Mouse (Mus musculus) cerebellum, postnatal 36 days (tissue): ENCODE results near the gene Mplkip.
A peak's percentile ranks its signal among the peaks of the same experiment; 100 is the strongest.

Experiments
- DNase-seq, 2 experiments: peaks; one replicate each; pipeline ENCODE4 v3.0.0; 2021 to 2022; ENCODE audit warnings: mixed read lengths in 2 of 2

The Mplkip gene

DNA sequence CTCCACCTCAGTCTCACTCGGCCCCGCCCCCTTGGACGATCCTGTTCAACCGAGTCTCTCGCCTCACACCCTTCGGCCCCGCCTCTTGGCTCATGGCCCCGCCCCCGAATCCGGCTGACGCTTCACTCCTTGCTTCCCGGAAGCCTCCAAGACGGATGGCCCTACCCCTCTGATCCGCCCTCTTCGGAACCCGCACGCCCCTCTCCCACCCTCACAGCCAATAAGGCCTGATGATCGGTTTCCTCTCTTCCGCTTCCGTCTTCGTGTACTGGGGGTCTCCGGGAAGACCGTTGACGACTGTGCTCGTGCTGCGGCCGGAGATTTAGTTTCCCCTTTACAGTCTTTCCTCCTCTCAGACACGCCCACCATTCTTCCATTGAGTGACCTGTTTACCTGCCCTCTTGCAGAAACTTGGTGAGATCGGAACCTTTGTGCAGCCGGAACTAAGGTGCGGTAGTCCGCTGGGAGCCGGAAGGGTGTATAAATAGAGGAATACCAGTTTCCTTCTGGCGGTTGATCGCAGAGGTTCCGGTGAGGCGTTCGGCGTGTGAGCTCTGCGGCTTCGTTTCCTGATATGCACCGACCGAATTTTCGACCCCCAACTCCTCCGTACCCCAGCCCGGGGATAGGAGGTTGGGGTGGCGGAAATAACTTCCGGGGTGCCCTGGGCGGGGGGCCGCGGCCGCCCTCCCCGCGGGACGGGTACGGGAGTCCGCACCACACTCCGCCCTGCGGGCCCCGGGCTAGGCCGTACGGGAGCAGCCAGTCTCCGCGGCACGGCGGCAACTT is at the start of gene Mplkip, which contains the start of gene Sugct:
Gene Mplkip, plus strand, starts transcription at position 282 of the 789 bp plus-strand sequence.
Gene Sugct, minus strand, starts transcription at position 643 of the 789 bp plus-strand sequence.
- peak; percentile 99 to 100 for DNase-seq

DNA sequence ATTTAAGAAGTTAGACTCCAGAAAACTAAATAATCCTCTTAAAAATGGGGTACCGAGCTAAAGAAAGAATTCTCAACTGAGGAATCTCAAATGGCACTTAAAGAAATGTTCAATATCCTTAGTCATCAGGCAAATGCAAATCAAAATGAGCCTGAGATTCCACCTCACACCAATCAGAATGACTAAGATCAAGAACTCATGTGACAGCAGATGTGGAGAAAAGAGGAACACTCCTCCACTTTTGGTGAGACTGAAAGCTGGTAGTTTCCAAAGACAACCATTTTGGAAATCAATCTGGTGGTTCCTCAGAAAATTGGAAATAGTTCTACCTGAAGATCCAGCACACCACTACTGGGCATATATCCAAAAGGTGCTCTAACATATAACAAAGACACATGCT is 27.6 kb upstream of the Mplkip start:
- no peak for DNase-seq

DNA sequence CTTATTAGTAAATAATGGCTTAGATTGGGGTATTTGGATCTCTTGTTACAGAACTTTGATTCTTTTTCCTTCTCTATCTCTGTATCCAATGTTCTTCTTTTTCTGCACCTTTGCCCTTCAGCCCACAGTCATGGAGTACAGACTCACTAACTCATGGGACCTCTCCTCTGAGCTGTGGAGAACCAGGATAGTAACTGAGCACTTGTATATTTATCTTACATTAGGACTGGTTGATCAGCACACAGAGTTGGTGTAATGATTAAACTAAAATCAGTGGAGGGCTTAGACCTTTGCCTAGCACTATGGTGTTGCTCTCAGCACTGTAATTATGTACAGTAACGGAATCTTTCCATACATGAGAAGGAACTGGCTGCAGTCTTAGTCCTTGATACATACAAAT is 23.9 kb upstream of the Mplkip start:
- DNase-seq: no peak

DNA sequence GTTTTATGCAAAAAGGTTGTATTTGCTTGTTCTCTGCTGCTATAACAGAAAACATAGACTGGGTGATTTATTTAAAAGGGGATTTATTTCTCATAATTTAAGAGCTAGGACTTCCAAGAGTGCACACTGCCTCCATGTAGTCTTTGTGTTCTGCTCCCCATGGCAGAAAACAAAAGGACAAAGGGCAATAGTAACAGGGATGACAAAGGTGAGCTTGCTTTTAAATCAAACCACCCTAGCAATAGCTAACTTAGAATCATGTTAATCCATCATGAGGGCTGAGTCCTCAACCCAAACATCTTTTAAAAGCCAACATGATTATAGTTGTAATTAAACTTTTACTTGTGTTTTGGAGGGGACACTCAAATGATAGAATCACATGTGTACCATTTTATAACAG is 5.5 kb upstream of the Mplkip start:
- DNase-seq: no peak

DNA sequence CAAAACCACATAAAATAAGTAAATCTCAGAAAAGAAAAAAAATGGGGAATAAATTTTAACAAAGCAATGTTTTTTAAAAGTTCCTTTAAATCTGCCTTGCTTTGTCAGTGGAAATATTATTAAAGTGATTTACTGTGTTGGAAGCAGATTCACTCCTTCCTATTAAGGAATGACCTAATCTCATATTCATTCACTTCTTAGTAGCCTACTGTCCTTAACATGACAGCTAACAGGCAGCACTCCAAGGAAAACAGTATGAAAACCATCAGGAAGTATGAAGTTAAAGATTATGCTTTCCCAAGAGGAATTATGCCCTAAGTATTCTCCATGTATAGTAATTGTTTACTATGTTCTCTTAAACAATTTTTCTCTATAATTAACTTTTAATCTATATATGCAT is 4.3 kb upstream of the Mplkip start:
- no peak for DNase-seq

DNA sequence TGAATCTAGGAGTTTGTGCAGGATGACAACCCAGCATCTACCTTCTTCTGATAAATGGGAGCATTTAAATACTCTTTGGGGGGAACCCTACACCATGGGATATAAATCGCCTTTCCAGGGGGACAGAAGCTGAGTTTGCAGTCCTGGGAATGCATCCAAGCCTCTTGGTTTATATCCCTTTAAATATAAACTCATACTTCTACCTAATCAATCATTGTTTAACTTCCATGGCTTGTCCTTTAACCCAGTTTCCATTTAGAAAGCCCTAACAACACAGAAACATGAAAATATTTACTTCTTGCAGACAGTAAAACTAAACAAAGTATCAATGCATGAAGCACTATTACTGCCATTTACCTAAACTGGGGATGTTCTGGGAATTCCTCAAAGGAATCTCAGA is 3.6 kb upstream of the Mplkip start:
- DNase-seq: no peak

DNA sequence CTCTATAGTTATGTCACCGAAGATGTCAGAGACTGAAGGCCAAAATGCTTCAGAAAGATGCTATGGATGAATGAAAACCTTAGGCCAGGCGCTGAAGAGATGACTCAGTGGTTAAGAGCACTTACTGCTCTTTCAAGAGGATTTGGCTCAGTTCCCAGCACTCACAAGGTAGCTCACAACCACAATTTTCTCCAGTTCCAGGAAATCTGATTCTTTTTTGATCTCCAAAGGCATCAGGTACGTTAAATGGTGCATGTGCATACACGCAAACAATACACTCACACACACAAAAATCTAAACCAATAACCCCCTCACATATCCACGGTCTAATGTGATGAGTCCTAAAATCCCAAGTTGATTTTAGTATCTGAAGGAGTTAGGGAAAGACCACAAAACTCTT is 1.2 kb upstream of the Mplkip start:
- no peak for DNase-seq

DNA sequence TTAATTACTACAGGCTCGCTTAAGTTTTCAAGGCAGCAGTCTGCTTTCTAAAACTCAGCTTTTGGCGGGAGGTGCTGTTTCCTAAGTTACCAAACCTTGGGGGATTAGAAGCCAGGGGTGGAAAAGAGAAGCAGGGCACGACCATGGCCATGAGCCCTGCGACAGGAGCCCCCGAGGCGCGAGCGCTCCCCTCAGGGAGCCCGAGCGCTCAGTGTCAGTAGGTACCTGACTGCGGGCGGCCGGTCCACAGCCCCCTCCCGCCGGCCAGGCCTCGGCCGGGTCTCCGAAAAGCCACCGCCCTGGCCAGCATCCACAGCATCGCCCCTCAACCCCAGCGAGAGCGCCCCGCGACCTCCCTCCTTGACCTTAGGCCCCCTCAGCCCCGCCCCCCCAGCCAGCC is 578 bp upstream of the Mplkip start:
- DNase-seq: no peak

DNA sequence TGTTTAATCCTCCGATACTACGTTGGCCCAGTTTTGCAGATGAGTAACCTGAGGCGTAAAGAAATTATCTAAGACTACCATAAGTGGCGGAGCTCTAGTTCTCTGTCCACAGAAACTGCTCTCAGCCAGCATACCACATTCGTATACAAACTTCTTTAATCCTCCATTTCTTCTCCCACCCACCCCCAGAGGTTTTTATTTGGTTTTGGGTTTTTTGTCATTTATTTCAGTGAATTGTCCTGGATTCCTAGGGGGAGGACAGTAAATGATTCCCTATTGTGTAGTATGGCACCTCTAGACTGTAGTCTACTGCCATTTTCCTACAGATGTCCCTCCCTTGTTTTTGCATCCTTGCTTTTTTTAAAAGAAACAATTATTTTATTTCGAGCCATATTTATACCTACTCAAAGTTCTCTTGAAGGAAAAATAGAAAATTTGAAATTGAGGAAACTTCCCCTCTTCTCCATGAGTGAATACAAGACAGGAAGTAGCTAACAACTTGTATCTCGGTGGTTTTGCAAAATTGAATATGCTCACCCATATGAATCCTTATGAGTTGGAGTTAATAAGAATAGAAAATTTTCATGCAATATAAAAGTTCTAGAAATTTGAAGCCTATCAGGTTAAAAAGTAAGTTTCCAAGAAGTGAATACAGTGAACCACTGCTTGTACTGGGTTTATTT is 1.0 kb downstream of the Mplkip start:
- DNase-seq: no peak

DNA sequence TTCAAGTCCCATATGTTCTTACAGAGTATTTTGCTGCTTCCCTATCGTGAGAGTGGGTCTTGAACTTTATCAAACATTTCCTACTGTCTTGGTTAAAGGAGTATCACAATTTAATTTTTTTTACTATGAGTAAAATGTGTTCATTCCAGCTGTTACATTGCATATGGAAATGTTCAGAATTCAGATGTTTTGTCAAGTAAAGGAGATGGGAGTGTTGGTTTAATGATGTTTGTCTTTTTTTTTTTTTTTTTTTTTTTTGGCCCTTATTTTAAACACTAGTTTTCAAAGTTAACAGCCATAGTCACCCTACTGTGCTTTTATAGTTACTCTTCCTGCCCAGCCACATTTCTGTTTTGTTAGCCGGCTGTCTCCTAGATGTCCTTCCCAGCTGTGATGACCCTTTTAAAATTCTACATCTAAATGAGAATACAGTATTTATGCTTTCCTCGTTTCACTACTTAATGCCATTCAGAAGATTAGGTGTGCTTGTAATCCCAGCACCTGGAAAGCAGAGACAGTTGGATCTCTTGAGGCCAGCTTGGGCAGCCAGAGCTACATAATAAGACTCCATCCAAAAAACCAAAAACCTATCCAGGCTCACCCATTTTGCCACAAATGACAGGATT is 5.2 kb downstream of the Mplkip start:
- DNase-seq: no peak

DNA sequence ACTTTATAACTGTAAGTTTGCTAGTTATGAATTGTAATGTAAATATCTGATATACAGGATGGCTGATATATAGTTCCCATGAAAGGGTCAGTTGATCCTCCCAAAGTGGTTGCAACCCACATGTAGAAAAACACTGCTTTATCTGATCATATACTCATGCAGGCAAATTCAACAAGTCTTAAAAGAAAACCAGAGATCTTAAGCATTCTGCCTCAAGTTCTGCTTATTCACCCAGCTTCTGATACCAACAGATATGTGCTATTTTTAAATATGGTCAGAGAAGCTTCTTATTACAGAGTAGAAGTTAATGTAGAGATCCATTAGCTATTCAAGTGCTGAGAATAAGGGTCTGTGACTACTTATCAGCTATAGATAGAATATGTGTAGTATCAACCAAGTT is 6.3 kb downstream of the Mplkip start:
- DNase-seq: no peak

DNA sequence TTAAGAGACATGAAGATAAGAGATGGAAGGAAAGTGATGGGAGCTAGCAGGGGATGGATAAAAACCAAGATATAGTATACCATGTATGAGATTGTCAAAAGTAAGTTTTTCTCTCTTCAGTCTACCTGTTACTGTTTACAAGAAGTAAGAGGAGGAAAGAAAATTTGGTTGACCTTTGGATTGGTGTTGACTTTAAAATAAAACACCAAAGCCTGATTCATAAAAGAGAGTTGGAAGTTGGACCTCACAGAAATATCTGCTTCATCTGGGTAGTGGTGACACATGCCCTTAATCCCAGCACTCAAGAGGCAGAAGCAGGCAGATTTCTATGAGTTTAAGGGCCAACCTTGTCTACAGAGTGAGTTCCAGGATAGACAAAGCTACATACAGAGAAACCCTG is 7.3 kb downstream of the Mplkip start:
- no peak for DNase-seq

DNA sequence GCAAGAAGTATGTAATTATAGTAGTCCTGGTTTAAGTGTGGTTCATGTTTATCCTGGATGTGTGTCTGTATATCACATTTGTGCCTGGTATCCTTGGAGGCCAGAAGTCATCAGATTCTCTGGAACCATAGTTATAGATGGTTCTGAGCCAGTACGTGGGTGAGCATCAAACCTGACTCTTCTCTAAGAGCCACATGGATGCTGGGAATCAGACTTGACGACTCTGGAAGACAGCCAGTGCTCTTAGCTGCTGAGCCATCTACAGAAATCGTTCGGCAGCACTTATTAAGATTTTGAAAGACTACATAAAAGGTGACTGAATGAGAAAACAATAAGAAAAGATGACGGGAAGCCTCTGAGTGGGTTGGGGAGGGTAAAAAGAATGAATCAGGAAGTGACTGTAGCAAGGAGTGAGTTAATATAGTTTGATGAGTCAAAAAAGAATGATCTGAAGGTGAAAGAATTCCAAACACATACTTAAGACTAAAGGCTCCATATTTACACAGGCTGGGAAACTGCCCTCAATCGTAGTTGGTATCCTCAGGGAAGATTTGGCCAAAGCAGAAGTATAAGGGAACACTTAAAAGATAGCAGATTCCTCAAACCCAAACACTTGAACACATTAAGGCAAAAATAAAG is 10.3 kb downstream of the Mplkip start:
- DNase-seq: no peak

DNA sequence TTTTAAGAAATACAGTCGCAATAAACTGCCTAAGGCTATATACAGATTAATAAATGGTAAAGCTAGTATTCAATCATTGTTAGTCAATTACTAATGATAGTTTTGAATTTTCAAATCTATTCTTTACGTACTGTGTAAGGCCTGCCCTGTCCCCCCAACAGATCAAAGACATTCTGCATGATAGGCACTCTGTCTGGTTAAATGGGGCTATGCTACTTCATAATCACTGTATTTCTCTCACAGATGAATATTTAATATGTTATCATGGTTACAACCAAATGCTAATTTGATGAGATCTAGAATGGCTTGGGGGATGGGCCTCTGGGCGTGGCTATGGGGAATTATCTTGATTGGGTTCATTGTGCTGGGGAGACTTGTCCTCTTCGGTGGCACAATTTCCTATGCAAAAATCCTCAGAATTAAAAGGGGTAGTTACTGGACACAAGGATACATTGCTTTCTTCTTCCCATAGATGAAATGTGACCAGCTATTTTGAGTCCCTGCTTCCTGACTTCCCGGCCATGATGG is 13.9 kb downstream of the Mplkip start:
- no peak for DNase-seq

DNA sequence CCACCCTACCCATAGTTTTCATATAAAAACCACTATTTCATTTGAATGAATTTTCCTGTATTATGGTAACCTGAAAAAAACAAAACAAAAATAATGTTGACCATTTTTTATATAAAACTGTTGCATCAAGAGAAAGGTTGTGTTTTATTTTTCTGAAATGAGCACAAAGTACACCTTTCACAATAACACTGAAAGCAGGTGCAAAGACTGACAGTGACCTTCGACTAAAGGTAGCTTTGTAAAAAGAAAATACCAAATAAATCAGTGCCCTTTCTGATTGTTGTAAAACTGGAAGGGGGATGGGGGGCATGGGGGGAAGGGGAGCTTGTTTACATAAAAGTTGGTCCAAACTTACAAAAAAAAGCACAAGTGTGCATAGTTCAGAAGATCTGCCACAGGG is 22.4 kb downstream of the Mplkip start:
- no peak for DNase-seq

DNA sequence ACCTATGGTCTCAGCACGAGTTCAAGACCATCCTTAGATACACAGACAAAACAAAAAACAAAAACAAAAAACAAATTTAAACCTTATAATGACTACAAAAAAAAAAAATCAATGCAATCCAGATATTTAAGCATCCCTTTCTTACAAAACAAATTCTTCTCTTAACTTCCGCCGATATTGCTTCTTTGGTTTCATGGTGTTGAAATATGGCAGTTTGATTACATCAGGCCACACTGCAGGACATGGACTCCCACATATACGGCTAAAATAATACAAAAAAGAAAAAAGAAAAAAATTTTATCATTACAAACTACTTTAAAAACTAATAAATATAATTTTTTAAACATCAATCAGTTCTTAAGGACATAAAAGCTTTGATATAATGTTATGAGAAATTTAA is 32.9 kb downstream of the Mplkip start:
- no peak for DNase-seq

DNA sequence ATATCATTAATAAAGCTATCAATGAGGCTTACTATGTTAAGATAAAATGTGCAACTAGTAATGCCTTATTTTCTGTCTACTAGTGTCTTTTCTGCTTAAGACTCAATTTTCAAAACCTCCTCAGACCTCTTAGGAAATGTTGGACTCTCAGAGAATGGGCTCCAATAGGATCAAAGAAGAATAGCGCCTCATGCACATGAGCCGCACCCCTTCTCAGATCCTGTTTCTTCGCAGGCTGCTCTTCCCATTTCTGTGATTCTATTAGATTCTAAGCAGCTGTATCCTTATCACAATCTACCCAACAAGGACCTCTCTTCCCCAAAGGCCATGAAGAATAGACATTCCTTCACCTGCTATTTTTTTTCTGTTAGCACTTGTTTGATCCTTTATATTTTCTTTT is 33.8 kb downstream of the Mplkip start:
- no peak for DNase-seq
